Mouse (Mus musculus) stomach, postnatal 0 days (tissue): ENCODE results near the gene Cipc.

Experiments
- CTCF ChIP-seq: IDR thresholded peaks from 2 replicates; pipeline ENCODE4 v1.5.1; 2016; ENCODE audit warnings: antibody characterized with exemption, low read depth, mild to moderate bottlenecking, moderate library complexity
- EP300 ChIP-seq: optimal IDR thresholded peaks from 2 replicates; pipeline ENCODE3; 2016; ENCODE audit warnings: antibody characterized with exemption

DNA sequence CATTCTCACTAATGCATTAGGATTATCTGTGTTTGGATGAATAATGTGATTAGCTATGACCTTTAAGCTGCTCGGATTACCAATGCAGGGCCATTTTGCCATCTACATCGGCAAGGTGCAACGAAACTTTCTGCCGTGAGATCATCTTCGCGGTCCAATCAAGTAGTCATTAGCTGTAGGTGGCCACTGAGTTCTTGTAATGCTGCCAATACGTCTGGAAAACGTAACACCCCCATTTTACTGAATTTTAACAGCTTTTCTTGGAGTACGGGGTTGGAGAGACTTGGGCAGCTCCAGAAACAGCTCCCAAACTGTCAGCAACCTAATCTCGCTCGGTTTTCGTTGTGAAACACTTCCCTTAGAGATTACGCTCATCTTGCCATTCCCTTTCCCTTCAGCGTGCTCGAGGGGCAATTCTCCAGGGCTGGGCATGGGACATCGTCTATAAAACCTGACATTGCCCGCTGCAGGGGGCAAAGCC, 502 bp upstream of the Cipc start:
- no peak for TF ChIP-seq CTCF
- TF ChIP-seq EP300 = no peak
